Mouse (Mus musculus) erythroblast, embryonic 14.5 days (primary cell): Measurements from ENCODE around the gene Mafg.

ENCODE experiments used
- GATA1 ChIP-seq: IDR thresholded peaks from 2 replicates; pipeline ENCODE4 v1.6.1; 2012; ENCODE audit warnings: low read length, inconsistent platforms, mixed read lengths
- TAL1 ChIP-seq: IDR thresholded peaks from 3 replicates; pipeline ENCODE4 v1.6.1; 2012; ENCODE audit warnings: low read length, inconsistent platforms, mixed read lengths

DNA sequence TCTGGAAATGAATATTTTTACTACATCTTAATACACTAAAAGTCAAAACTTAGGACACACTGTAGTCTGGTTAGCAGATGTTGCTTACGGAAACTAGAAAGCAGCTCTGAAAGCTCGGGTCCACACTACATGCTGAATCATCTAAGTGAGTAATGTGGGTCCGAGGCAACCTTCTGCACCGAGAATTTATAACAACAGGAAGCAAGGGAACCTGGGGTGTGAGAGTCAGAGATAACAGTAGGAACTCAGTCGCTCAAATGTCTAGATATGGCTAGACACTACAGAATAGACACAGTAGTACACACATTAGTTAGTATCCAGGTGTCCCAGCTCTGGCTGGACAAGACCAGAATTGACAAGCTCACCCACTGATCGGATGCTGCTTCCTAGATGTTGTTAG lies 44.9 kb downstream of the Mafg start:
- no peak for TF ChIP-seq GATA1
- no peak for TF ChIP-seq TAL1
